Mouse (Mus musculus): ENCODE results near the gene Rwdd4a.

GRCm38 (mm10) chr8:47542746-47543145, 9.3 kb downstream of the Rwdd4a start:
- TF ChIP-seq EP300 (optimal IDR thresholded peaks at IDR 0.05), result no peak
- no peak for TF ChIP-seq CTCF (IDR thresholded peaks at IDR 0.05; ENCODE audit: low read depth)

All from stomach, postnatal 0 days (tissue).